Mouse (Mus musculus): Measurements from ENCODE around the gene L3mbtl3.

The L3mbtl3 gene

DNA sequence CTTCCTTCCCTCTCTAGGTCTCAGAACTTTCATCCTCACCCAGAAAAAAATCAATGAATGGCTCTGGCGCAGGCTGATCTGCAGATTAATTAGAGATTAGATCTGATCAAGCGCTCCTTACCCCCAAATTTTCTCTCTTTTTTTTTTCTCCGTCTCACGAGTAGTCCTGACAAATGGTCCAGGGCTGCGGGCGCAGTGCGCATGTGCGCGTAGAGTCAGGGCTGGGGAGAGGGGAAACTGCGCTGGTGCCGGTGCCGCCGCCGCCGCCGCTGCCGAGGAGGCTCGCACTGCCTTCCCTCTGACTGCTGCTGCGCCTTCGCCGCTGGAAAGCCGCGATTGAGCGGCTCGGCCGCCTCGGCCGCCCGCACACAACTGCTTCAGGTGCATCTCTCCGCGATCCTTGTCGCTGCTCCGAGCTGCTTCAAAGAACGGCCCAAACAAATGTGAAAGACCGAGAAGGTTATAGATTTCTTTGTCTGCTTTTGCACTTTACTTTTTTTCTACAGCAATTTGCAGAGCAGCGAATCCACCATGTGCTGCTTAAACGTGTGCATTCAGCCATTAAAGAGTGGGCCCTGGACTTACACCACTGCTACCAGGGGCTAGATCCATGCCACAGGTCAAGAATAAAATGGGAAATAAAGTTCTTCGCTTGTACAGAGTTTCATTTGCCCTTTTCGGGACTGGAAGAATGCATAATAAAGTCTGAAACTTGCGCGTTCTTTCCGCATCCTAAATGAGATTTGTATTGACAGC lies at the start of gene L3mbtl3:
Gene L3mbtl3, minus strand, starts transcription at position 182 of the 756 bp plus-strand sequence.
- peak; percentile 87 for DNase-seq

DNA sequence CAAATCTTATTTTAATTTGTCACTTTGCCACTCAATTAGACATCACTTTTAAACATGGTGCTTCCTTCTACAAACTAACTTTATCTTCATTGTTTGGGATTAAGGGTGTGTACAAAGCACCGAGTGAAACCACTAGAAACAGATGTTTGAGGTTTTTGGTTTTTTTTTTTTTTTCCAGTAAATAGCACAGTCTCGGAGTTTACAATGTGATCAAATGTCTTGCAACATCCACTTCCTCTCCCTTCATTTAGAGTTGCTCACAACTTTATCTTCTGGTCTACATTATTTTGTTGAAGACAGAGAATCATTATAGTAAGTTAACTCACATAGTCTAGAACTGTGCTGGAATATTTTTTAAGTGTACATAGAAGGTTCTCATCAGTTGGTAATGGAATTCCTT lies 45.4 kb upstream of the L3mbtl3 start:
- DNase-seq, result no peak

DNA sequence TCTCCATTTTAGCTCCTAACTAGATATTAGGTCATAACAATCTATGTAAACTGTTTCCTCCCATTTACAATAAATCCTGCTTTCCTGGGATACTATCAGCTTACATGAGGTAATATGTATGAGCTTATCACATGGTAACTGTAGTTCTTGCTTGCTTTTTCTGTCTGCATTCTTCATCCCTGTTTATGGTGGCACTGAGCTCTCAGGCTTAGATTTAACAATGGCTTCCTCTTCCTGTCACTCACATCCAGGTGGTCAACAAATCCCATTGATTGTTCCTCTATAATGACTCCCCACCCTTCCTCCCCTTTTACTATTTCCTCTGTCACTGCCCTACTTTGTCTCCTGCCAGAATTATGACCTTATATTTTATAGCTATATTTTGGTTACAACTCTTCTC lies 12.9 kb upstream of the L3mbtl3 start:
- no peak for DNase-seq

DNA sequence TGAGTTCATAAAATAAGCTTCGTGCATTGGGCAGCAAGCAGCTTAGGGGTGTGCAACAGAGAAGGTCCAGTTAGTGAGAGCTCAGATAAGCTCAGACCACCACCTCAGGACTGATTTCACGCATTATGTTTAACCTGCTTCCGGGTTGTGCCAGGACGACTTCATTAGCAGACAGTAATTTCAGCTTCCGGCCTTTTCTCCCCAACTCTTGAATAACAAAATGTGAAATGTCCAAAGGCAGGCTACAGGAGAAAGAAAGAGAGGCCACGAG lies 1.5 kb upstream of the L3mbtl3 start:
- DNase-seq, result no peak

DNA sequence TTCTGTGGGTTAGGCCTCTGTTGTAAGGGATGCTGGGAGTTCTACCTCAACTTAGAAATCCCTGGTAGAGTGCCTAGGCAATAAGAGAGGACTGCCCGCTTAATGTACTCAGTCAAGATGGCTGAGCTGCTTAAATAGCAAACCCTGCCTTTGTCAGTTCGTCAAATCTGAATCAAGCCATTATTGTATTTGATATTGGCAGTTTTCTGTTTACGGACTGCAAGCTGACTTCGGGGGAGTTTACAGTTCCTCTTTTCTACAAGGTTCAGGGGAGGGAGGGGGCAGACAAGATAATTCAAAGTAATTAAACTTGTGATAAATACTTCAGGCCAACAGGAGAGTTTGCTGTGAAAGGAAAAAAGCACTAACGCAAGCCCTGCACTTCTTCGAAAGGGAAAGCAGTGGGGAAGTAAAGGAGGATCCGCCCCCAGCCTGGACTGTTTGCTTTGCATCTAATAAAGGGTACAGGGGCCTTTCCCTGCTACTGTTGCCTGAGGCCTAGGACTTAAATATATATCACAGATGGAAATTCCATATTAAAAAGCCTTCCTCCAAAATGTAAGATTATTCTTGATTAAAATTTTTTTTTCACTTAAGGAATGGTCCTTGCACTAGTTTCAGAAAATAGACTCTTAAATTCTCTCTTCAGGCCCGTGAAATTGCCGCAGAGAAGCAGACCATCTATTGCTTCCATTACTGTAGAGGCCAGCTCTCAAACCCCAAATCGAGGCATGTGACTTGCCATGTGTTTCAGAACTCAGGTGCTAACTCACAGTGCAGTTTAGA lies 968 bp upstream of the L3mbtl3 start:
- no peak for DNase-seq

DNA sequence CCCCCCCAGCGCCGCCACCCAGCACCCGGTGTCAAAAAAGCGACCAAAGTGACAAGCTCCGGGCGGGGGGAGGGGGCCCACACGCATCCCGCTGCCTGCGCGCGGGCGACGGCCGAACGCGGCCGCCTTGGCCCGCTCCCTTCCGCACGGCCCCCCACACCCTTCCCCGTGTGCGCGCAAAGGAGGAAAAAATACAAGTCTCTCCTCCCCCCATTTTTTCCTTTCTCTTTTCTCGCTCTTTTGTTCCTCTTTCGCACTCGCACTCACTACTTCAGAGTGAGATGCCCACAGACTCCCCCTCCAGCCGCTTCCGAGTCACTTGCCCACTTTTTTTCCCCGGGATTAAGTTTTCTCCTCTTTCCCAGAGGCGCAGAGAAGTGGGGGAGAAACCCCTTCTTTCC lies 420 bp downstream of the L3mbtl3 start:
- no peak for DNase-seq

DNA sequence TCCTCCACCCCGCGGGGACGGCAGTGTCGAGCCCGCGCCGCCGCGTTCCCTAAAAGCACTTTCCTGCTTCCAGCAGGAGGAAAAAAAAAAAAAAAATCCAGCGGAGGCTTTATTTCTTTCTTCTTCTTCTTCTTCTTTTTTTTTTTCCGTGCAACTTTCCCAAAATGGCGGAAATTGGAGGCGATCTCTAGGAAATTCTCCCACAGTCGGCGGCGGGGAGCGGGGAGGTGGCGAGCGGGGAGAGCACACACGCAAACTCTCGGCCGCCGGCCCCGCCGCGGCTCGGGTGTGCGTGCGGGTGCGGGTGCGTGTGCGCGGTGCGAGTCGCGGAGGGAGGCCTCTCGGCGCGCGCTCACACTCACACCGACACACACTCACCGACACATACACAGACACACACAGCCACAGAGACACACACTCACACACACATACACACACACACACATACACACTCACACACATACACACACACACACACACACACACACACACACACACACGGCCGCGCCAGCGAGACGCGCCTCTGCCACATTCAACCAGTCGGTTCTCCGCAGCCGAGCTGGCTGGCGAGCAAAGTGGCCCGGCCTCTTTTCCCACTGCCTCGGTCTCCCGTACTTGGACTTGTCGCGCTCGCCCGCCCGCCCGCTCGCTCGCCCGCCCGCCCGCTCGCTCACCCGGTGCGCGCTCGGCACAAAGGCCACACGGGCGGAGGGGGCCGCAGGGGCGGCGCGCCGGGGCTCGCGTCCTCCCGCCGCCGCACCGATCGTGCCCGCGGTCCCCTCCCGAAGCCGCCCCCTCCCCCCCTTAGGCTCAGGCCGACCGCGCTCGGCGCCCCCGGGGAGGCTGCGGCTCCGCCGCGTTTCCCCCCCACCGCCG lies 1.1 kb downstream of the L3mbtl3 start:
- peak; percentile 75 for DNase-seq

DNA sequence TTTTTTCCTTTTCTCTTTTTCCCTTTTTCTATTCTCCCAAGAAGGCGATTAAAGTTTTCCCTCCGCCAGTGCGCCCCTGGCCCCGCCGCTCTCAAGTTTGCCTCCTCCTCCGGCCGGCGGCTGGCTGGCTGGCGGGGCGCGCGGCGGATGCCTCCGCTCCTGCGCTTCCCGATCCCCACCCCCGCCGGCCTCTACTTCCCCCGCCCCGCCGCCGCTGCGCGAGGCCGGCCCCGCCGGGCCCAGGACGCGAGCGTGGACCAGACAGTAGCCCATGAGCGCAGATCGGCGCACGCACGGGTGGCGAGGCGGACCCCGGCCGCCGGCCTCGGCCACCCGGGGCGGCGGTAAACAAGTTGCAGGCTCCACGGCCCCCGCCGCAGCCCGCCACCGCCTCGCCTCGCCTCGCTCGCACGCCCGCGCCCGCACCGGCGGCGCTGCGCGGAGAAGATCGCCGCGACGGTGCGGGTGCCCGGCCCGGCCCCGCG lies 1.8 kb downstream of the L3mbtl3 start:
- DNase-seq, result peak; percentile 76

DNA sequence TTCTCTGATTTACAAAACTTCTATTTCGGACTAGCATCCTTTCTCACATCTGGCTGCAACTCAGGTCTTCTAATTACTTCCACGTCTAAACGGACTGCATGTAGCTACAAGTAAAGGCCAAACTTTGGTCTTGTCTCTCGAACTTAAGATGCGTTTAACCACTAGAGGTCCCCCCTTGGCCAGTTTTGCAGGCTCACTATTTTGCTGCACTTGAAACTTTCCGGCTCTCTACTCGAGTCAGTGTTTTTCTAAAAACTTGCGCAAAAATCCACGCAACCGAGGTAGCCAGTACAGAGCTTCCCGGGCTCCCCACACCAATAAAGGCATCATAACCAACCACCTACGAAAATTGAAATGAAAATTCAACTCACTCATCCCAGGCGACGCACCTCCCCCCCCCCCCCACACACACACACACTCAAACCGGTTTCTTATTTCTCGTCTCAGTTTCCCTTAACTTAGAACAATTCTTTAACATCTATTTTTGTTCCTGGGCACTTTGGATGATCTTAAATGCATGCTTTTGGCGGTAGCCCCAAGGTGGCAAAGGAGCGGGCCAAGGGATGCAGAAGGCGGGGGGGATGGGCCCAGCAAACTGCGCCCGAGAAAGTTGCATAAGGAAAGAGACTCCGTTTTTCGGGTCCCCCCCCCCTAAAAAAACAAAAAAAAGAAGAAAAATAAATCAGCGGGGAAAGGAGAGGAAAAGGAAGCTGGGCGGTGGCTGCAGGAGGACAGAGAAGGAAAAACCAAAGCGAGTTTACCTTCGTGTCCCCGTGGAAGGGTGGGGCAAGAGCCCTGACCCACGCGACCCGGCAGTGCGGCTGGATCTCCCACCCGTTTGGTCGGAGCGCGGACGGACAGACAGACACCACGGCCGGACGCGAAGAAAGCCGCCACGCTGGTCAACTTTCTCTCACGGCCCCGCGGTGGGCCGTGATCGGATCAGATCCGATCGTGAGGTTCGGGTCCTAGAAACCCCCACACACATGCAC lies 2.5 kb downstream of the L3mbtl3 start:
- DNase-seq, result peak; percentile 84

DNA sequence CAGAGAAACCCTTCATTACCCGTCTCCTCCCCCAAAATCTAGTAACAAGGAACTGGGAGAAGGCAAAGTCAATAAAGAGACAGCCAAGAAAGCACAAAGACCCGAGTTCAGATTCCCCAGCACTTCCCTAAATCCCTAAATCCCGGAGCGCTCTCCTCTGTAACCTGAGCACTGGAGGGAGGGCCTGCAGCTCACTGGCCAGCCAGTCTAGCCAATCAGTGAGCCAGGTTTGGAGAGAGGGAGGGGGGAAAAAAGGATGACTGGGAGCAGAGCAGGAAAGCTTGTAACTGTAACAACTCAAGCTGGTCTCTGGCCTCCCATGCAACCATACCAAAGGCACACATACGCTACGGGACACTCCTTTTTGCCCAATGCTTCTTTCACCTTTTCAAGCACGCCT lies 4.4 kb downstream of the L3mbtl3 start:
- DNase-seq, result peak; percentile 6

DNA sequence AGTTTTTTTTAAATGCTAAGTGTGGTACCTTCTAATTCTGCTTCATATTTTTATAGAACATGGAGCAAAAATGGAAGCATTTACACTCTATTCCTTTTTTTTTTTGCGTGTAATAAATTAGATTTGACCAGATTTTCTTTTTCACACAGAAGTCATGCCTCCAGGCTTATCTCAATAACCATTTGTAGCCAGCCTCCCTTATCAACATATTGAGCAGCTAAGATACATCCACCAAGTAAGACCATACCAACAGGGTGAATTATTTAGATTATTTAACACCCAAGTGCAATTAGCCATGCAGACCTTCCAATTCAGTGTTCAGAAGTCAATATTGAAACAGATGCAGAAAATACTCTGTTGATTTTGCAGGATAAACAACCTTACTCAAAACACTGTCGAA lies 10.8 kb downstream of the L3mbtl3 start:
- no peak for DNase-seq

DNA sequence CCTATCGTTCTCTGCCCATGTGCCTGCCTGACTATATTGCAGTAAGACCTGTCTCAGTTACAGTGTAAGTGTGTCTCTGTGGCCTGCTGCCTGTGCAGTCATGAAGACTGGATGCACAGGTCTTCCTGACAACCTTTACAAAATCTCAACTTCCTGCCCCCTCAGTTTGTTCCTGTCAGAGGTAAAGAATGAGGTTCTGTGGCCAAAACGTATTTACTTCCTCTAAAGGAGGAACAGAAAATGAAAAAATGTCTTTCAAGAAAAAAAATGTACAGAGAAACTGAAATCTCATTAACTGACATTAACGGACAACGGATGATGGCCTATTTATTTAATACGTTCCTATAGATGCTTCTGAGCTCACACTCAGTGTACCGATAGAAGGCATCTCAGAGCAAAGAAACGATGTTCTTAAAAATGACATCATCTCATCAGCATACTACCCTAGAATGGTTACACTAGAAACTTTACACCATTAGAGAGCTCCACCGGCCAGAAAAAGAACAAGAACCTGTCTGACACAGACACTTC lies 11.4 kb downstream of the L3mbtl3 start:
- DNase-seq, result no peak

DNA sequence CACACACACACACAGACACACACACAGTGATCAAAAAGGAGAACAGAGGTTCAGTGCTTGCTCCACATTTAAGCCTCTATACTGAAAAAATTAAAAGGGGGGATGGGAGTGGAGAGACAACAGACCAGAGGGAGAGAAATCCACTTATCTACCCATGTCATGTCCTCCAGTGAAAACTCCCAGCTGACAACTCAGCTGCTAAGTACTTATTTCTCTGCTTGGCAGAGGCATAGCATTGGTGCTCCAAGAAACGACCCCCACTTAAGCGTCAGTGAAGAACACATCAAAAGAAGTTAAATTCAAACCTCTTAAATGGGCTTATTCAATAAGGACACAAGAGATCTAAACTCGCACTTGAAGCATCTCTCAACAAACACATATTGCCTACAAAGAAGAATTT lies 12.2 kb downstream of the L3mbtl3 start:
- no peak for DNase-seq

DNA sequence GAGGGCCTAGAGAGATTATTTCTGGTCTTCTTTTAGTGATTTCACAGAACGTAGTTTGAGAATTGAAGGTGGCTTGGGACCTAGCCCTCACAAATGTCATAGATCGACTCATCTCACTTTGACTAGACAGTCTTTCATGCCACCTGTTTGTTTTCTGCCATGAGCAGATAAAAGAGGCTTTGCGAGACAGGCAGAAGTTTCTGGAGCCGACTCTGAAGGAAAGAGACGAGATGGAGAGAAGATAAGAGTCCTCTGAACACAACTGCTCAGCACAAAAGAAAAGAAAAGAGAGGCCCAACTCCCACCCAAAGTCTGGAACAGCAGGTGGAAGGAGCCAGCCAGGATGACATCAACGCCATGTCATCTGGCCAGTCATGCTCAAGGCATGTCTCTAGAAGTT lies 17.0 kb downstream of the L3mbtl3 start:
- no peak for DNase-seq

DNA sequence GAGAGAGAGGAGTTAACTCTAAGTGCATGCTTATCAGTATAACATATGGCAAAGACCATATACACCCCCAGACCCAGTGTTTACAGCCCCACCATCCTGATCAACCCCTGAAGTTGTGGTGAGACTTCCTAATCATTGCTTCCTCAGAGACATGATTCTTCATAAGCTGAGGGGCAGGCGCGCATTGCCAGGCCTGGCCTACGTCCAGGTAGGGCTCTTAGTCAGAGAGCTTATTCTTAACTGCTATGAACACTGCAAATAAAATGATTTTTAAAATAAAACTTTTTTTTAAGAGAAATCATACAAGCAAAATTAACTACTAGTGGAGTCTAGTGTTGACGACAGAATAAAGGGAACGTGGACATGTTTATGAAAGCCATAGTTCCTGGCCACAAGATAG lies 17.5 kb downstream of the L3mbtl3 start:
- no peak for DNase-seq

DNA sequence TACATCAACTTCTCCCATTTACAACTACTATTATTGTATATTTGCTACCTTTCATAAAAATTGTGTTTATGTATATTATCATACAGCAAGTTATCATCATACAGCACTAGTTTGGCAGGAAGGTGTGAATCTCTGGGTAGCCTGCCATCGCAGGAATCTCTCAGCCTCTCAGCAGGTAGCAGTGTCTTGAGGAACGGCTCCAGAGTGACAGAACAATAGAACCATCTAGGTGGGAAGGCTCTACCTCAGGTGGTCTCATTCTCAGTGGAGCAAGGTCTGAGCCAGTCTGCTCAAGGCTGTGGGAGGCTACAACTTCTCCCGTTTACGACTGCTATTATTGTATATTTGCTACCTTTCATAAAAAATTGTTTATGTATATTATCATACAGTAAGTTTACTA lies 22.0 kb downstream of the L3mbtl3 start:
- no peak for DNase-seq

DNA sequence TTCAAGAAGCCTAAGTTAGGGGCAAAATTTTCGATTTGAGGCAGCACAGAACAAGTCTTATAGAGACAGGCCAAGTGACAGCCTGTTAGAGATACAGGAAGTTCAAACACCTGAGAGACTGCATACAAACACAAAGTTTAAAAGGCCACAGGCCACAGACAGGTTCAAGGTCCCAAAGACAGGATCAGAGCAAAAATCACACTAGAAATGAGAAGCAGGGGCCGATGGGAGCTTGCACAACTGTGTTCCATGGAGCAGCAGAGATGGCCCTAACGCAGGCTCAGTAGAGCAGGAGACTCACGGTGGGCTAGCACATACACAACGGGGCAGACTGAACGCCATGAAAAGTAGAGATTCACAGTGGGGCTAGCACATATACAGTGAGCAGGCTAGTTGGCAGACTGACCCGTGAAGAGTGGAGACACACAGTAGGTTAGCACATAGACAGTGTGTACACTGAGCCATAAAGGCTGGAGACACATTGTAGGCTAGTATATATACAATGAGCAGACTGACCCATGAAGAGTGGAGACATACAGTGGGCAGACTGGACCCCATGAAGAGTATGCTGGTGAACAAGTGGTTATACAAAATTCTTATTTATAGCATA lies 24.5 kb downstream of the L3mbtl3 start:
- no peak for DNase-seq

DNA sequence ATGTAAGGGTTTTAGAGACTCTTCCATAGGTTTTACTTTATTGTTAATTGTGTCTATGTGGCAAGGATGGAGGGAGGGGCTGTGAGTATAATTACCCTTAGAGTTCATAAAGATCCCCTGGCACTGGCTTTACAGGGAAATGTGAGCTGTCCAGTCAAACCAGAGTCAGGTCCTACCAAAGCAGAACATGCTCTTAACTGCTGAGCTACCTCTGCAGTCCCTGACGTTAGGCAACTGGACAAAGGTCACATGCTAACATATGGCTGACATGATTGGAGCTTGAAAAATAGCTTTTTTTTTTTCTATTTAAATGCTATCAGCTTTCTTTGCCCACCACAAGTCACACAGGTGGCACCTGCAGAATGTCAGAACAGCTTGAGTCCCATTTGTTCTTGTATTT lies 25.6 kb downstream of the L3mbtl3 start:
- no peak for DNase-seq

DNA sequence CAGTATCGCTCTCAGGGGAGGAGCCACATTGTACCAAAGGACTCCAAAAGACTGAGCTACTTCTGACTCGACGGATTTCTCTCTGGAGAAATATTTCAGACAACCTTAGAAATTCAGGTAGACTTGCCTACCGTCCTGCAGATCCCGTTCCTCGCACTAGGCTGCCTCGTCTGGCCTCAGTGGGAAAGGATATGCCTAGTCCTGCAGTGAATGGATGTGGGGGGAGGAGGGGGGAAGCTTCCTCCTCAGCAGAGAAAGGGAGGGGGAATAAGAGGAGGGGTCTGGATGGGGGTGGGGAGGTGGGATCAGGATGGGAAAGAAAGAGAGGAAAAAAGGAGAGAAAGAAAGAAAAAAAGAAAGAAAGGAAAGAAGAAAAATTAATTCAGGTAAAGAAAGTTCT lies 28.2 kb downstream of the L3mbtl3 start:
- DNase-seq, result no peak

DNA sequence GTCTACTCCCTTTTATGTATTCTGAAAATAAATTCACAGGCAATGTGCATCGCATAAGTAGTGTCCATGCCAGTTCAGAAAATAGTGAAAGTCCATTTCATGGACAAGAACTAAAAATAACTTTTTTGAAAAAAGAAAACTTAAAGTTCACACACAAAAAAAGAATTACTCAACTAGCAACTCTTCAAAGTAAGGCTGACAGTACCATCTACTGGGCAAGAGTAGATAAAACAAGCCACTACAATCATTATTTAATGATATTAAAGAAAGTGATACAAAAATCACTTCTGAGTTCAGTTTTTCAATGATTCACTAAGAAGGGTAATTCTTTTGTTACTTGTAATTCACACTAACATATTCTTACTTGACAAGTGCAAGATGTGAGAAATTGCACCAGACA lies 29.9 kb downstream of the L3mbtl3 start:
- no peak for DNase-seq

DNA sequence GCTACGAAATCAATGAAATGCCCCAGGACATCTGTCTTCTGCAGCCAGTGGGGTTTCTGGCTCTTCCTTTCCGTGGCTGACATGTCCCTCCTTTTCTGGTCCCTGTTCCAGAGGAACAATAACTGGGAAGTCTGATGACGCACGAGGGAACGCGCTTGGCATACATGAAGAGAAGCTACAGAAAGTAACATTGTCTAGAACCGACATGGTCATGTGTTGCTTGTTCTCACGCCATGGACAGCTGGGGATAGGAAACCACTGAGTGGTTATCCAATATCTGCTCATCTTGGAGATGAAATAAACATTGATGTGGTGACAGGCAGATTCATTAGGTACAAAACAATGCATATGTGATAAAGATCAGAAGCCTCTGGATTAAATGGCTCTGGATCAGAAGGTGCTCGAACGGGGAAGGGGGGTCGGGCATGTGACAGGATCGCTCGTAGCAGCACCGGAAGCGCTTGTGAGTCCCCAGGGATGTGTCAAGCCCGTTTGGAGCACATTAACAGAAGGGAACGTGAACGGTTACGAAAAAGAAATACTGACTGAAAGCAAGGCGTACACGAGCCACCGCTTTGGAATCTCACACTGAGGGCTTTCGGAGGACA lies 37.8 kb downstream of the L3mbtl3 start:
- DNase-seq, result no peak
